In the genomic region with DNA sequence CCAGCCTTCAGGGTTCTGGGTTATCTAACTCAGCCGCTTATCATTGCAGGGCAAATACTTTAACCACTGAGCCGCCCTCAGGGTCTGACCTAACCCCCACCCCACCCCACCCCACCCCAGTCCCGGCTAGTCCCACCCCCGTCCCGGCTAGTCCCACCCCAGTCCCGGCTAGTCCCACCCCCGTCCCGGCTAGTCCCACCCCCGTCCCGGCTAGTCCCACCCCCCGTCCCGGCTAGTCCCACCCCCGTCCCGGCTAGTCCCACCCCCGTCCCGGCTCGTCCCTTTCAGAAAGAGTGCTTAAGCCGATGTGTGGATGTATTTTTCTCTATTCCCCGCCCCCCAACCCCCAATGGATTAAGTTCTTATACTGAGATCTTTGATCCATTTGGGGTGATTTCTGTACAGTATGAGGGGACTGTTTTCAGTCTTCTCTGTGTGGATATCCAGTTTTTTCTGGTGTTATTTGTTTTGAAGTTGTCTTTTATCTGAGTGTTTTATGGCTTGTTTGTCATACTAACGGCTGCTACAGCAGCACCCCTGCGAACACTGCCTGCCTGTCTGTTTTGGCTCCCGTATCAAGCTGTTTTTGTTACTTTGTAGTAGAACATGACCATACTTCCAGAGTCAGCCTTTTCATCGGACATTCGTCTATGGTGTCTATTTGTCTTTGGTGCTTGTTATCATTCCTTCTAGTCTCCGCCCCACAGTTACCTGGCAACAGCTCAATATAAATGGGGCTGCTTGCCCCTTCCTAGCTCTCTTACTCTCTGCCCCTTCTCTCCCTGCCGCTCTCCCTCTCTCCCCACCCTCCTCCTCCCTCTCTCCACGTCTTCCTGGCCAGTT, we compare ENCODE assay signal across 8 mouse cellular contexts. TPM values are rescaled to one million over a fixed set of nuclear protein-coding genes. Genes with fewer than 3 reads are reported as not detected.
A peak's percentile ranks its signal among the peaks of the same experiment; 100 is the strongest.
DNase-seq lines count a peak whose midpoint lies in the region; ATAC-seq and TF ChIP-seq lines count a peak whose summit lies in the region.

No protein-coding gene starts in this region.

- DNase-seq in MEL (ENCODE audit: low read depth, low spot score), result peak; percentile 98
- peak; percentile 65 for DNase-seq in testis, postnatal 10 days (ENCODE audit: low spot score)
- DNase-seq in right cerebral cortex, adult 18-20 months, result no peak
- no peak for DNase-seq in cerebellum, postnatal 14 days

- TF ChIP-seq CTCF in MEL (IDR thresholded peaks at IDR 0.05 in 2 of 3, conservative IDR thresholded peaks at IDR 0.05 in 1 of 3; ENCODE audit: control insufficient read depth in 1 of 3, insufficient read depth in 1 of 3, low read depth in 2 of 3, low read length in 3 of 3, poor library complexity in 1 of 3, severe bottlenecking in 1 of 3), result no peak
- TF ChIP-seq CTCF in intestine, postnatal 0 days (IDR thresholded peaks at IDR 0.05; ENCODE audit: low read depth), result no peak

- peak overlapping the region; percentile 56 to 76 for H3K4me3 ChIP-seq in MEL (ENCODE audit: control insufficient read depth in 1 of 2, insufficient read depth in 1 of 2, low read depth in 2 of 2, low read length in 2 of 2)
- peak overlapping the region; percentile 23 for H3K4me3 ChIP-seq in intestine, postnatal 0 days (ENCODE audit: low read depth, low read length)

- 3% methylated on average over 26 of the region's 27 CpGs for WGBS in intestine, postnatal 0 days

- H3K36me3 ChIP-seq in MEL (ENCODE audit: control insufficient read depth in 1 of 2, insufficient read depth in 2 of 2, low read length in 2 of 2), result peaks cover 0 to 20% of the 10 kb centered on the region in 2 experiments; a peak in 2 of 4 replicates
- no peaks in the 10 kb centered on the region for H3K36me3 ChIP-seq in intestine, postnatal 0 days (ENCODE audit: control insufficient read depth, insufficient read depth)

- no peaks in the 10 kb centered on the region for H3K27me3 ChIP-seq in MEL (ENCODE audit: control insufficient read depth in 1 of 2, insufficient read depth in 2 of 2, low read length in 2 of 2)
- no peaks in the 10 kb centered on the region for H3K27me3 ChIP-seq in intestine, postnatal 0 days (replicated peaks; ENCODE audit: control insufficient read depth, insufficient read depth, low read length)

- TF ChIP-seq EP300 in MEL (IDR thresholded peaks at IDR 0.05; ENCODE audit: low read depth in 1 of 2, low read length in 2 of 2), result peak; percentile 59 to 75; a peak in 2 of 4 replicates

- TF ChIP-seq RAD21 in MEL (IDR thresholded peaks at IDR 0.05; ENCODE audit: low read depth, low read length), result no peak

- no peaks in the 10 kb centered on the region for H3K9me3 ChIP-seq in MEL (replicated peaks; ENCODE audit: insufficient read depth, low read length)
- H3K9me3 ChIP-seq in intestine, postnatal 0 days (ENCODE audit: control insufficient read depth), result no peaks in the 10 kb centered on the region

- peak overlapping the region; percentile 47 for H3K27ac ChIP-seq in MEL (ENCODE audit: control insufficient read depth, low read depth, low read length)
- H3K27ac ChIP-seq in intestine, postnatal 0 days (ENCODE audit: low read depth, low read length), result peak overlapping the region; percentile 15; the same call in 1 of the 2 replicates

- peaks cover 17 to 28% of the 10 kb centered on the region in 2 experiments for H3K4me1 ChIP-seq in MEL (ENCODE audit: control insufficient read depth in 1 of 2, insufficient read depth in 2 of 2, low read length in 2 of 2)
- 0 out of 2 replicates have a peak, but pooled peaks cover 3% of the 10 kb centered on the region for H3K4me1 ChIP-seq in intestine, postnatal 0 days (replicated peaks; ENCODE audit: control insufficient read depth, insufficient read depth, low read length)

- peak; percentile 18 for ATAC-seq in CD4-positive, CD25-positive, alpha-beta regulatory T cell, adult 4 months
- peak; percentile 89 for ATAC-seq in erythroblast, adult 5-6 weeks (replicated peaks; ENCODE audit: low FRiP score, poor library complexity, severe bottlenecking)
- peak; percentile 85 for ATAC-seq in intestine, postnatal 0 days
- ATAC-seq in megakaryocyte, adult 5-6 weeks (ENCODE audit: poor library complexity, severe bottlenecking), result peak; percentile 43

- H3K4me2 ChIP-seq in intestine, postnatal 0 days (replicated peaks; ENCODE audit: low read depth), result peak overlapping the region; percentile 62

- H3K9ac ChIP-seq in MEL (ENCODE audit: control insufficient read depth, low read depth, low read length, poor library complexity, severe bottlenecking), result peak overlapping the region; percentile 45
- no peak overlapping the region for H3K9ac ChIP-seq in intestine, postnatal 0 days (ENCODE audit: low read depth, low read length)

- TF ChIP-seq POLR2A in MEL (IDR thresholded peaks at IDR 0.05; ENCODE audit: control insufficient read depth in 1 of 2, insufficient read depth in 1 of 2, low read depth in 1 of 2, low read length in 2 of 2, poor library complexity in 1 of 2), result no peak

- H3K79me2 ChIP-seq in MEL (ENCODE audit: control insufficient read depth, insufficient read depth, low read length, poor library complexity), result no peaks in the 10 kb centered on the region

TF ChIP-seq in MEL, 35 proteins besides CTCF, POLR2A, EP300 and RAD21 (continues in another document):
- no peak for TF ChIP-seq SMC3 (IDR thresholded peaks at IDR 0.05; ENCODE audit: low read depth, low read length)
- no peak for TF ChIP-seq UBTF (IDR thresholded peaks at IDR 0.05; ENCODE audit: borderline replicate concordance, insufficient read depth, low read depth, low read length)
- no peak for TF ChIP-seq ZC3H11A (IDR thresholded peaks at IDR 0.05; ENCODE audit: low read depth, low read length)
- TF ChIP-seq NELFE (IDR thresholded peaks at IDR 0.05; ENCODE audit: low read depth, low read length), result no peak
- TF ChIP-seq GABPA (IDR thresholded peaks at IDR 0.05; ENCODE audit: low read depth, low read length), result no peak
- TF ChIP-seq TCF12 (IDR thresholded peaks at IDR 0.05; ENCODE audit: low read depth, low read length), result peak; percentile 73
- peak; percentile 81 for TF ChIP-seq RCOR1 (IDR thresholded peaks at IDR 0.05; ENCODE audit: low read depth, low read length)
- TF ChIP-seq JUND (IDR thresholded peaks at IDR 0.05; ENCODE audit: low read depth, low read length), result no peak
- peak; percentile 82 for TF ChIP-seq TBP (IDR thresholded peaks at IDR 0.05; ENCODE audit: low read depth, low read length)
- no peak for TF ChIP-seq MEF2A (IDR thresholded peaks at IDR 0.05; ENCODE audit: extremely low read depth, insufficient replicate concordance, low read depth, low read length, poor library complexity, severe bottlenecking)
- TF ChIP-seq GATA1 (IDR thresholded peaks at IDR 0.05; ENCODE audit: low read depth, low read length), result peak; percentile 89
- no peak for TF ChIP-seq POLR2AphosphoS2 (IDR thresholded peaks at IDR 0.05; ENCODE audit: low read length)
- TF ChIP-seq ELF1 (IDR thresholded peaks at IDR 0.05; ENCODE audit: low read depth, low read length), result 0 out of 2 replicates have a peak, but pooled peaks have one; percentile 14
- no peak for TF ChIP-seq NRF1 (IDR thresholded peaks at IDR 0.05; ENCODE audit: insufficient read depth, low read depth, low read length, poor library complexity, severe bottlenecking)
- TF ChIP-seq TAL1 (IDR thresholded peaks at IDR 0.05; ENCODE audit: low read length), result no peak; the same call in 1 of the 2 replicates
- peak; percentile 44; the same call in 1 of the 2 replicates for TF ChIP-seq HCFC1 (IDR thresholded peaks at IDR 0.05; ENCODE audit: low read depth, low read length)
- TF ChIP-seq KAT2A (conservative IDR thresholded peaks at IDR 0.05; ENCODE audit: low read depth, low read length), result no peak
- no peak for TF ChIP-seq BHLHE40 (IDR thresholded peaks at IDR 0.05; ENCODE audit: borderline replicate concordance, low read depth, low read length)
- TF ChIP-seq MYC (IDR thresholded peaks at IDR 0.05; ENCODE audit: low read depth, low read length), result 0 out of 2 replicates have a peak, but pooled peaks have one; percentile 16

RNA-seq across cellular contexts. Expression of a gene that starts 14.2 kb away (rescaled TPM):
- 1 to 10 TPM; 5.7 to 7.7 TPM for polyA plus RNA-seq in CD4-positive, CD25-positive, alpha-beta regulatory T cell, adult 4 months (2017; shearing (Covaris generic))
- 0.35 and 0.72 TPM in 2 replicates for total RNA-seq in MEL (2012; rRNA removed)
- 1 to 10 TPM in 1 of 2 experiments, not detected in 1; 2.5 TPM for polyA plus RNA-seq in MEL (2012; ENCODE audit: insufficient read depth in 1 of 2, insufficient read length in 2 of 2, low read depth in 1 of 2, low replicate concordance in 2 of 2, missing spikeins in 1 of 2)
- total RNA-seq in erythroblast, adult 5-6 weeks (2015; ENCODE audit: low replicate concordance), result under 0.01 and 1.3 TPM in 2 replicates
- total RNA-seq in erythroblast, adult 5-6 weeks (2017; ENCODE audit: low replicate concordance), result 0.09 and 0.42 TPM in 2 replicates
- 1.4 and 2.8 TPM in 2 replicates for polyA plus RNA-seq in intestine, postnatal 0 days (2015; fragmentation: Nextera tagmentation; extraction: Ambion mirVana)
- total RNA-seq in megakaryocyte, adult 5-6 weeks (2015), result 0.16 and 4.0 TPM in 2 replicates
- total RNA-seq in megakaryocyte, adult 5-6 weeks (2017), result 1.8 and 2.3 TPM in 2 replicates

RNA-seq across cellular contexts. Expression of a gene that starts 18.2 kb away (rescaled TPM):
- 100 to 1,000 TPM in 1 of 2 experiments, 10 to 100 TPM in 1; 63.9 to 105 TPM for polyA plus RNA-seq in CD4-positive, CD25-positive, alpha-beta regulatory T cell, adult 4 months (2017; shearing (Covaris generic))
- 17.0 and 17.5 TPM in 2 replicates for total RNA-seq in MEL (2012; rRNA removed)
- 10 to 100 TPM in 1 of 2 experiments, not detected in 1; 16.1 TPM for polyA plus RNA-seq in MEL (2012; ENCODE audit: insufficient read depth in 1 of 2, insufficient read length in 2 of 2, low read depth in 1 of 2, low replicate concordance in 2 of 2, missing spikeins in 1 of 2)
- total RNA-seq in erythroblast, adult 5-6 weeks (2015; ENCODE audit: low replicate concordance), result 3.6 and 4.0 TPM in 2 replicates
- 4.5 and 4.9 TPM in 2 replicates for total RNA-seq in erythroblast, adult 5-6 weeks (2017; ENCODE audit: low replicate concordance)
- polyA plus RNA-seq in intestine, postnatal 0 days (2015; fragmentation: Nextera tagmentation; extraction: Ambion mirVana), result 65.3 and 72.5 TPM in 2 replicates
- total RNA-seq in megakaryocyte, adult 5-6 weeks (2015), result 3.6 and 4.2 TPM in 2 replicates
- total RNA-seq in megakaryocyte, adult 5-6 weeks (2017), result 9.6 and 11.4 TPM in 2 replicates

RNA-seq across cellular contexts. Expression of a gene that starts 59.6 kb away (rescaled TPM):
- polyA plus RNA-seq in CD4-positive, CD25-positive, alpha-beta regulatory T cell, adult 4 months (2017; shearing (Covaris generic)), result 10 to 100 TPM in 1 of 2 experiments, 1 to 10 TPM in 1; 5.7 to 10.5 TPM
- total RNA-seq in MEL (2012; rRNA removed), result 42.2 and 60.3 TPM in 2 replicates
- 10 to 100 TPM in 1 of 2 experiments, not detected in 1; 51.4 TPM for polyA plus RNA-seq in MEL (2012; ENCODE audit: insufficient read depth in 1 of 2, insufficient read length in 2 of 2, low read depth in 1 of 2, low replicate concordance in 2 of 2, missing spikeins in 1 of 2)
- 31.3 and 37.1 TPM in 2 replicates for total RNA-seq in erythroblast, adult 5-6 weeks (2015; ENCODE audit: low replicate concordance)
- total RNA-seq in erythroblast, adult 5-6 weeks (2017; ENCODE audit: low replicate concordance), result 12.3 and 20.9 TPM in 2 replicates
- 37.2 and 41.1 TPM in 2 replicates for polyA plus RNA-seq in intestine, postnatal 0 days (2015; fragmentation: Nextera tagmentation; extraction: Ambion mirVana)
- total RNA-seq in megakaryocyte, adult 5-6 weeks (2015), result 3.5 and 6.2 TPM in 2 replicates
- total RNA-seq in megakaryocyte, adult 5-6 weeks (2017), result 1.8 and 4.2 TPM in 2 replicates

Comparison
In these comparisons a context has a peak if more than half of its experiments do, and no peak if none do; other contexts are left out.
1. ATAC-seq: peak in every context shown above with its lines; median percentile 89 in erythroblast, adult 5-6 weeks; 85 in intestine, postnatal 0 days; 43 in megakaryocyte, adult 5-6 weeks; 18 in CD4-positive, CD25-positive, alpha-beta regulatory T cell, adult 4 months.
2. DNase-seq: peak in MEL (single experiment) and testis, postnatal 10 days (single experiment); none in right cerebral cortex, adult 18-20 months (single experiment) and cerebellum, postnatal 14 days (0 of 2).